Mouse (Mus musculus) gastrocnemius, adult 8-10 months (tissue): ENCODE measurements around the gene Gtf2a2. TPM values are rescaled to one million over a fixed set of nuclear protein-coding genes. Genes with fewer than 3 reads are reported as not detected.

ENCODE experiments used
- DNase-seq, 2 experiments: peaks; one replicate each; pipeline ENCODE4 v3.0.0; 2022; ENCODE audit warnings: low spot score in 2 of 2
- total RNA-seq, 4 experiments: library from RNA; stranded (reverse); gene quantifications; 2 replicates each; pipeline ENCODE4 v1.2.4; 2022

Gene Gtf2a2
- 10 to 100 TPM; 51.5 to 60.3 (median 56.9) TPM for total RNA-seq

- DNase-seq, result peak; percentile 84 to 87
These were observed at the start of gene Gtf2a2 for GRCm38 (mm10) chr9:70012408-70012901. Gtf2a2 (plus strand) TSS chr9:70012550.

- DNase-seq, result no peak
These were observed 48.0 kb upstream of the Gtf2a2 start for GRCm38 (mm10) chr9:69964370-69964769.

DNA sequence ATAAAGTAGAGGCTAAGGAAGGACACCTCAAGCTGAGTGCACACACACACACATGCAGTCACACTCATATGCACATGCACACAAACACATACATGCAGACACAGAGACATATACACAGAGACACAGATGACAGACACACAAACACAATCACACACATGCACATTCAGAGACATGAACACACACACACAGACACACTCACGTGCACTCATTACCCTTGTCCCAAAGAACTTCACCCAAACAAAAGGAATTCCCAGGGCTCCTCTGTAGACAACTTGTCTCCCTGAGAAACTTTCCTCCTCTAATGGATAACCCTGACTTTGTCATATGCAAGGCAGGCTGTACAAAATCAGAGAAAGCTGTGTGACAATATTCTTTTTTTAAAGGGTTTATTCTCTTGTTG lies 26.8 kb upstream of the Gtf2a2 start:
- no peak for DNase-seq

DNA sequence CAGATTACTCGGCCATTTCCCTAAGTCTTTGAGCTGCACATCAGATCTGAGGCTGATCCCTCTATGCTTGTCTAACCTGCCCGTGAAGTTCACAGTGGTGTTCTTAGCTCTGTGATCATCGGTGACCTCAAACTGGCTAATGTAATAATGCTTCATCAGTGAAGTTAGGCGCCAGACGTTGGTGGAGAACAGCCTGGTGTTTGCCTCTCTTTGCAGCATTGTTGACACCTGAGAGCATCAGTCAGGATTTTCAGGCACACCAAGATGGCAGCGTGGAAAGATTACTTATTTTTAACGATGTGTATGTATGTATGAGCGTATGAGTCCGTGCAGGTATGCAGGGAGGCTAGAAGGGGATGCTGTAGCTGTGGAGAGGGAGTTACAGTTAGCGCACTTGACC lies 26.3 kb upstream of the Gtf2a2 start:
- no peak for DNase-seq

DNA sequence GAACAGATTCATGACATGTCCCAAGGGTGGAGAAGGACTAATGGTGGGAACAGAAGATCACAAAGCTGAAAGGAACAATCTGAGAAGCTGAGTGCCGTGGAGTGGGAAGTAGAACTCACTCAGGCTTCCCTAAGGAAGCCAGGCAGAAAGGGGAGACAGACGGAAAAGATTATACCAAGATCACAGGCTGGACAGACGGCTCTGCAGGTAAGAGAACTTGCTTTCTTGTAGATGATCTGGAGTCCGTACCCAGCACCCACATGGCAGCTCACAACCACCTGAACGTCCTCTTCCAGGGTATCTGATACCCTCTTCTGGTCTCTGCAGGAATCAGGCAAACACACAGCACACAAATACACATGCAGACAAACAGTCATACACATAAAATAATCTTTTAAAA lies 25.8 kb upstream of the Gtf2a2 start:
- no peak for DNase-seq

DNA sequence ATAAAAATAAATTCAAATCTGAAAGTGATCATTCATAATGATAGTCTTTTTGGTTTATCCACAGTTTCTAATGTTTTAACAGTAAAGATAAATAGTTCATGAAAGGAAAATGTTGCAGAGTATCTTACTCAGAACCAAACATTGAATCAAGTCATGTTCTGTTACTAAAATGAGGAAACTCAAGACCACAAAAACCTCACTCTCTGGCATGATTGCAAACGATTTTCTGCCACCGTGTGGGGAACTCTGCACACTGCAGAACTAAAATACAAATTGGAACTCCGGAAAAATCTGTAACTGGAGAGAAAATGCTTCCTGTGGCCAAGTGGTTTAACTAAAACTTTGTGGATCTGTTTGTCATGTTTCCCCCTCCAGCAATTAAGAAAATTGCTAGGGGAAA lies 24.8 kb upstream of the Gtf2a2 start:
- peak; percentile 13 to 38 for DNase-seq

DNA sequence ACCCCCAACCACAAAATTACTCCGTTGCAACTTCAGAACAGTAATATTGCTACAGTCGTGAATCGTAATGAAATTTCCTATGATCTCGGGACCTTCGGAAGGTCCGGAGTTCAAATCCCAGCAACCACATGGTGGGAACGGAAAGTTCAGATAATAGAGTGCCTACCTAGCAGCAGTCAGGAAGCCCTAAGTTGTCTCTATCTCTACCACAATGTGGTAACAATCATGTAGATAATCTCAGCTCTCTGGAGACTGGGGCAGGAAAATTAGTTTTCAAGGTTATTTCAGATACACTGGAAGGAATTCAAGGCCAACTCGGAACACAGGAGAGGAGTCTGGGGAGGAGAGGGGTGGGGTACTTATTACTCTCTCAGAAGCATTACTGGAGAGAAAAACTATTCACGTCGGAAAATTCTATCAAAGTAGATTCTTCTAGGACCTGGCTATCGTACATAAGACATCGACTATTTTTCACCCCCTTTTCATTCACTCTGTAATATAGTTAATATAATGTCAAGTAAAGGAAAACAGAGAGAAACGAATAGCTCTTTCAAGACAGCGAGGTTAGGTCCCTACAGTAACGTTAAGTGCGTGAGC lies 23.5 kb upstream of the Gtf2a2 start:
- no peak for DNase-seq

- DNase-seq, result peak; percentile 90 to 93
These were observed 22.8 kb upstream of the Gtf2a2 start, which contains the start of gene Bnip2 for GRCm38 (mm10) chr9:69989303-69990121. Bnip2 (plus strand) TSS chr9:69989466.

DNA sequence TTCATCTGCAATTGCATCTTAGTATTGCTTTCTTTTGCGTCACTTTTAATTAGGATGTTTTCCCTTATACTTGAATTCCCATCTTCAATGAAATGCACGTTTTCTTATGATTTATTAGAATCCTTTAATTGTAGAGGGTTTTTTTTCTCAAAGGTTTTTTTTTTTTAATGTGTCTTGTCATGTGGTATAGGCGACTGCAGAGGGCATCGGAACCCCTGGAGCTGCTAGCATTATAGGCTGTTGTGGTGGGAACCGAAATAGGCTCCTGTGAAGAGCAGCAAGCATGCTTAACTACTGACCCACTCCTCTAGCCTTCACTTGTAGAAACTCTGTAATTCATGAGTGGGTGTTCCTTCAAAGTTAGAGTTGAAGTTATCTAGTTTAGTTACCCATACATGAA lies 22.0 kb upstream of the Gtf2a2 start:
- DNase-seq, result no peak

DNA sequence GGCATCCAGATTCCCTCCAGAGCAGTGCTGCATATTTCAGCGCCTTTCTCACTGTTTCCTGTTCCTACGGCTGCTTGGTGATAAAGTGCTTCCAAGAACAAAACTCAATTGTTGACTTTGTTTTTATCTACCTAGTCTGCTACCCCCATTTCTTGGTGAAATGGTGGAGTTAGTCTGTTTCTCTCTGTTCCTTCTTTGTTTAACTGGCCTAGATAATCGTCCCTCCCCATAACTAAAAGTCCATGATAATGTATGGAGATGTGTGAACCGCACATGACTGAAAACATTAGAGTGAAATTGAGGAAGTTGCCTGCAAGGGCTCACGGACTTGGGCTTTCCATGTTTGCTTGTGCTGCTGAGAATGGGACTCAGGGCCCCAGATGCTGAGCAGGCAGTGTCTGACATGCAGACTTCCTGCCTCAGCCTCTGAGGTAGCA lies 19.5 kb upstream of the Gtf2a2 start:
- no peak for DNase-seq

DNA sequence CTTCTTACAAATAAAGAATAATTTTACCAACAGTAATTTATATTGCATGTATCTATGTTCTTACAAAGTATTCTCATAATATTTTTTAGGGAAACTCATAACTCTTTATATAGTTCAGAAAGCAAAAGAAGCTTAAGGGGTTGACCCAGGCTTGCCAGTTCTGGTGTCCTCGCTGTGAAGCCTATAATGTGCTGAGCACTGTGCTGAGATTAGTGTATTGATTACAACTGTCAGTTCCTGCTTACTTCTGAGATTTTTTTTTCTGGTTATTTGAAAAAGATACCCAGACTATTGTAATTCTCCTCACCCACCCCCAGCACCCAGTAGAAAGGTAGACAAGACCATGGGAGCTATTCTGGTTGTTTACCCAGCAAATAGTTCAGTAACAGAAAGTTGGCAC lies 18.9 kb upstream of the Gtf2a2 start:
- no peak for DNase-seq

GRCm38 (mm10) chr9:69994547-69994946 lies 17.8 kb upstream of the Gtf2a2 start:
- no peak for DNase-seq

GRCm38 (mm10) chr9:69999318-69999717 lies 13.0 kb upstream of the Gtf2a2 start:
- DNase-seq, result no peak

- no peak for DNase-seq
These were observed 8.8 kb upstream of the Gtf2a2 start for GRCm38 (mm10) chr9:70003516-70003915.

DNA sequence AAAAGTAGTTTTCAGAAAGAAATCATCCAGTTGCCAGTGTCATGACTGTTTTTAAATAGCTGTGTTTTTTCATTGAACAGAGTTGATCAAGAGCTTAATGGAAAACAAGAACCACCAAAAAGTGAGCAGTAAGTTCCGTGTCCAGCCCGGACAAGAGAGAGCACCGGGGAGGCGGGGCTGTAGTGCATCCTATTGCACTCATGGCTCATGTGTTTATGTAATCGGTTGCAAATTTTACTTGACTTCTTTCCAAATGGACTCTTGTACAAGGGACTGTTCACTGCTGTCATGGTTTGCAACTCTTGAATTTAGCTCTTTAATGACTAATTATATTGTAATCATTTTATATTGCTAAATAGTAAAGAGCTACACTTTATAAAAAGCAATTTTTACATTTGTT lies 5.4 kb upstream of the Gtf2a2 start:
- no peak for DNase-seq

DNA sequence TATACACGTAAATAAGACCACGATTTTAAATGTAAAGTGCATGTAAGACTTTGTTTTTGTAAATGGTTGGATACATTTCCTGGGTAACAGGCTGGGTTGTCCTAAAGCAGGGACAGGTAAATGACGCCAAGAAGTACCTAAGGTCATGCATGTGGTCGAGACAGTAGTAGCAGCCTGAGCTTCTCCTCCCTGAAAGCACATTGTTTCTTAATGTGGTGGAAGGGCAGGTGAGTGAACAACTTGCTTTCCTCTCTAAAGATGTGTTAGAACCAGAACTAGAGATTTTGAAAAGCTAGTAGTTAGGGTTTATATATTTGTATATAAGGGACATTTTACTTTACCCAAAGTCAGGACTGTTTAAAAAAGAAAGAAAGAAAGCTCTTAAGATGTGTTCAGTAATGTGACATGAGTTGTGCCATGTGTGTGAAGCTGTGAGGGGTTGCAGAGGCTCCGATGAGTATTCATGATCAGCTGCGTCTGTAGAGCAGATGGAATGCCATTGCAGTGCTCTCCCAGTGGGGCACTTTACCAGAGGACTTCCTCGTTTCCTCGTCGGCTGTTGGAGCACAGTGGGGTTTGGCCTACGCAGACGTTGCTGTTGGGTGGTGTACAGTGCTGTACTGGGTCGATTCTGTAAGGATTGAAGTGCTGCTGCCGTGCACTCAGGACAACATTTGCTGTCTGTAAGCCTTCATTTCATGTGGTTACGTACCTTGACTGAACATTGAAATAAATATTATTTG lies 4.7 kb upstream of the Gtf2a2 start:
- DNase-seq, result no peak

- DNase-seq, result no peak
These were observed 2.5 kb upstream of the Gtf2a2 start for GRCm38 (mm10) chr9:70009754-70010304.

DNA sequence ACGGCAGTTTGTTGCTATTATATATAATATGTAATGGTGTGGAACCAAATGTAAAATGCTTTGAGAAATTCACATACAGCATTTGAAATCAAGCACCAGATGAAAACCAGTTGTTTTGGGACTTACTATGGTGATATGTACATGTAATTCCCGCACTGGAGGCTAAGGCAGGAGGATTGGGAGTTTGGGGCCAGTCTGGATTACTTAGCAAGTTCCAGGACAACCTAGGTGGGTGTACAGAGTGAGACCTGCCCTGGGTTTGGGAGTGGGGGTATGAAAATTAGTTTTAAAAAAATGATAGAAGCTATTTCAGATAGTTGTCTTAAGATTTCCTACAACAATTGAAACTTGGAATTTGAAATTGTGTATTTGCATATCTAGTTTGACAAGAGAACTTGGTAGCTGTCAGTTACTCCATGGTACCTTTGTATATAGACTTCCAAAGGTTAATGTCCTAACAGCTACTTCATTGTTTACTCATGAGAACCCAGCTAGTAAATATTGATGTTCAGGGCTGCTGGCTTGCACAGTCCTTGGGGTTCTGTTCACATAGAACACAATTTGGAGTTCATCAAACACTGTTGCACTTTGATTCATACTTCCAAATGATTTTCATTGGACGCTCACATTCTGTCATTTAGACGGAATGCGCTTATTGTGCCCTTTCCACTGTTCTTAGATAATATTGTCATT lies 1.4 kb upstream of the Gtf2a2 start:
- no peak for DNase-seq

- no peak for DNase-seq
These were observed 578 bp upstream of the Gtf2a2 start for GRCm38 (mm10) chr9:70011537-70012407.

DNA sequence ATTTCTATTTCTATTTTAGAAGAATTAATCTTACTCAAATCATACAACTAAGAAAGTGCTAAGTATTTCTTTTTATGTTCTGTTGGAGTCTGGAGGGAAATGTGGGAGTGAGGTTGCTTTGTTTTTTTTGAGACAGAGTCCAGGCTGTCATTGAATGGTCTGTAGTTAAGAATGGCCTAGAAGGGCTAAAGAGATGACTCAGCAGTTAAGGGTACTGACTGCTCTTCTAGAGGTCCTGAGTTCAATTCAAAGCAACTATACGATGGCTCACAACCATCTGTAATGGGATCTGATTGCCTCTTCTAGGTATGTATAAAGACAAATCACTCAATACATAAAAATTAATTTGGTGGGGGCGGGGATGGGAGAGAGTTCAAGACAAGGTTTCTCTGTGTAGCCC lies 3.3 kb downstream of the Gtf2a2 start:
- DNase-seq, result no peak
